Mouse (Mus musculus) cerebellum, postnatal 4 days (tissue): Measurements from ENCODE around the gene Parg.
"Not testable (repeated sequence)": the region's sequence is repeated elsewhere in the genome, so short reads cannot be mapped to it uniquely, and the experiment has no call there.

Source experiments
- DNase-seq, 2 experiments: peaks; one replicate each; pipeline ENCODE4 v3.0.0; 2022; ENCODE audit warnings: low spot score in 2 of 2, mixed read lengths in 1 of 2

Gene Parg

DNA sequence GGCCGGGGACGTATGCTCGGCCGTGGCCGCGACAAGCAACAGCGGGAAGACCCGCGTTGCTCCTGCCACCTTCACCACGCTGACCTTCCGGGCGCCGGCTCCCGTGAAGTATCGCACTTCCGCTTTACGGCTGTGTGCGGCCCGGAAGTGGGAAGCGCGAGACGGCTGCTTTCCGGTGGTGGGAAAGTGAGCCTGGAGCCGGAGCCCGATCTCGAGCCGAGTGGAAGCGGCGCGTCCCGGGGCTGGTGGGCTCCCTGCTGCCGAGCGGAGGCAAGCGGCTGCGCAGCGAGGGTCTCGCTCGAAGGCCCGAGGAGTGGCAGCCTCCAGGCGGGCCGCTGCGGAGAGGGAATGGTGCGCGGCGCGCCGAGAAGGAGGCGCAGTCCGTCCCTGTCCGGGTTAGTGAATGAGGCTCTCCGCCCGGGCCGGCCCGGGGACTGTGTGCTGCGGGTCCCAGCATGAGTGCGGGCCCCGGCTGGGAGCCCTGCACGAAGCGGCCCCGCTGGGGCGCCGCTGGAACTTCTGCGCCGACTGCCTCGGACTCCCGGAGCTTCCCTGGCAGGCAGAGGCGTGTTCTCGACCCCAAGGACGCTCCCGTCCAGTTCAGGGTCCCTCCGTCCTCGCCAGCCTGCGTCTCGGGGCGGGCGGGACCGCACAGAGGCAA lies at the start of gene Parg, which contains the start of gene Timm23:
Gene Parg, plus strand, starts transcription at position 159 of the 661 bp plus-strand sequence.
Gene Timm23, minus strand, starts transcription at position 108 of the 661 bp plus-strand sequence.
- DNase-seq, result peak; percentile 70 to 81

DNA sequence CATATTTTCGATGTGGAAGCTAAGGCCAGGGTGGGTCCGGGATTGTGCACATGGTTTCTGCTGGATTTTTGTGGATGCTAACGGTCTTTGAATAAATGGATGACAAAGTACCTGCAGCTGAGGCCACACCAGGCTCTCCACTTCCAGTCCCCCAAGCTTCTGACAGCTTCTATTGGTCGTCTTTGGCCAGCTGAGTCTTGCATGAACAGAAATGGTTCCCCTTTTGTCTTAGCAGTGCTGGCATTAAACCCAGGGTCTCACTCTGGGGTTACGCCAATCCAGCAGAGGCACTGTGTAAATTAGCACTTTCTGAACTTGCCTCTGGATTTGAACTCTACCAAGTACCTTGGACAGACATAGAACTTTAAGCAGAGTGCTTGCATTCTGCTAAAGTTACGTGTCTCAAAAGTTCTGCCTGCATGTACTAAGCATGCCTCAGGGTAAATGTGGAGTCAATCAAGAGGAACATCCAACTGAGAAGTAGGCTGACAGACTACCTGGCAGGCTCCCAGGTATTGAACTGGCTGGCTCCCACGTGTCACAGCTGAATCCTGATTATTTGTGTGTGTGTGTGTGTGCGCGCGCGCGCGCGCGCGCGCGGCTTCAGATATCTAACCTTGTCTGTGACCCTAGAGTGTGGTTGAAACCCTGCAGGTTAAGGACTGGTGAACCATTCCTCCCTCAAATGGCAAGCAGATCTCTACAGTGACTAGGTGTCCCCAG lies 49.3 kb upstream of the Parg start:
- DNase-seq, result no peak

- no peak for DNase-seq
Measured at GRCm38 (mm10) chr14:32153156-32153555, 48.6 kb upstream of the Parg start.

DNA sequence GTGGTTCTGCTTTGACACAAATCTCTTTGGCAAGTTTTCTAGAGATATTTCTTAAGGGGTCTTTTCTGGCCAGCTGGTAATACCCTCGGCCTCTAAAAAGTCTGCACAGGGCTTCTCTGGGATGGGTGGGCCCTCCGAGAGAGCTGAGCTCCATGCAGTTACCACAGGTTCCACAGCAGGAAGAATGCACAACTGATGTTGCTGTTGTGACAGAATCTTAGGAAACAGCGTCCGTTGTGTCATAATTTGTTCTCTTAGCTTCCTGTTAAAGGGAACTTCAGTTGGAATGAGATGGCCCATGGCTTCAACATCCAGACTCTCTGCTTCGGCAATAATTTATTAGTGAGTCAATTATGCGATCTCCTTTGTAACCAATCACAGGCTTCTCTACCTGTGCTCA lies 47.0 kb upstream of the Parg start:
- no peak for DNase-seq

- no peak for DNase-seq
Measured at GRCm38 (mm10) chr14:32159150-32159670, 42.5 kb upstream of the Parg start.

- DNase-seq, result peak; percentile 92 to 99
Measured at GRCm38 (mm10) chr14:32159690-32160246, 42.0 kb upstream of the Parg start, which contains the start of gene Ncoa4. Gene Ncoa4 (plus strand): TSS chr14:32159865.

GRCm38 (mm10) chr14:32160563-32160962 lies 41.2 kb upstream of the Parg start:
- DNase-seq, result no peak

DNA sequence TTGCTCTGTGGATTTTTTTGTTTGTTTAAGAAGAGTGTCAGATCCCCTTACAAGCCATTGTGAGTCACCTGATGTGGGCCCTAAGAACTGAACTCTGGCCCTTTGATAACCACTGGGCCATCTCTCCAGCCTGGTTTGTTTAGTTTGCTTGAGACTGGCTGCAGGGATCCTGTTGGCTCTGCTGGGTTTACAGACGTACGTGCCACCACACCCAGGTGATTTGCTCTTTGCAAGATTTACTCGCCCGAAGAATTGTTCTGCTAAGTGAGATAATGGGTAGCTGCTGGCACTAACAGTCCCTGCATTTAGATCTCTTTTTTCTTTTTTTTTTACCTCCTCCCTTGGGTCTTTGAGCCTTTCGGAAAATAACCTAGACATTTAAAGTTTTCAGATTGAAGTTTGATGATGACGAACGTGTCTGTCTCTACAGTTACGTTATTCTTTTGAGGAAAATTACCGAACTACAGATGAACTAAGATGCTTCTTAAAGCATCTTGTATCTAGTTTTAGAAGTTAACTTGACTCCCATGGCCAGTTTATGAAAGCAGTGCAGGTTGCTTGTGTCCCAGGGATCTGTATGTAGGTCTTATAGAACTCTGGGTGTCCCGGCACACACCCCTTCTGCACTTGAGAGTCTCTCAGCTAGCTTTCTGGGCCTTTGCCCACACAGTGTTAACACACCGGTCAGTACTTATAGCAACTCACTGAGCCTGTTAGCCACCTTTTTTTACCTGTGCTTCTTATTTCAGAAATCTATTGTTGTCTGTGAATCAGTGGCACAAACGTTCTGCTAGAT lies 40.5 kb upstream of the Parg start:
- no peak for DNase-seq

DNA sequence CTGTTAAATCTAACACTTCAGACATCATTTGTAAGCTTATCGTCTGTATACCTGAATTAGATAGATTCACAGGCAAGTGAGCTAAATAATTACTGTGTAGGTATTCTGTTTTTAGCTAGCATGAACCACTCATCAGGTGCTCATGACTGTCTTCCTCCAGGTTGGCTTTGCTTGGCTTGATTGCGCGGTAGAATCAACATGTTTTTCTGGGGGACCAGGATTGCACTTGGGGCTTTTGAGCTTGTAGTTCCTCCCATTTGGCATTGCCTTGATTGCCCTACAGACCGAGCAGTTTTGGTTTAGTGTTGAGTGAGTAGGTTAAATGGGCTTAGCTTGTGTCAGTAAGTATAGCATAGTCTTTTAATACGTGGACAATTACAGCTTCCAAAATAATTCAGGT lies 39.5 kb upstream of the Parg start:
- no peak for DNase-seq

DNA sequence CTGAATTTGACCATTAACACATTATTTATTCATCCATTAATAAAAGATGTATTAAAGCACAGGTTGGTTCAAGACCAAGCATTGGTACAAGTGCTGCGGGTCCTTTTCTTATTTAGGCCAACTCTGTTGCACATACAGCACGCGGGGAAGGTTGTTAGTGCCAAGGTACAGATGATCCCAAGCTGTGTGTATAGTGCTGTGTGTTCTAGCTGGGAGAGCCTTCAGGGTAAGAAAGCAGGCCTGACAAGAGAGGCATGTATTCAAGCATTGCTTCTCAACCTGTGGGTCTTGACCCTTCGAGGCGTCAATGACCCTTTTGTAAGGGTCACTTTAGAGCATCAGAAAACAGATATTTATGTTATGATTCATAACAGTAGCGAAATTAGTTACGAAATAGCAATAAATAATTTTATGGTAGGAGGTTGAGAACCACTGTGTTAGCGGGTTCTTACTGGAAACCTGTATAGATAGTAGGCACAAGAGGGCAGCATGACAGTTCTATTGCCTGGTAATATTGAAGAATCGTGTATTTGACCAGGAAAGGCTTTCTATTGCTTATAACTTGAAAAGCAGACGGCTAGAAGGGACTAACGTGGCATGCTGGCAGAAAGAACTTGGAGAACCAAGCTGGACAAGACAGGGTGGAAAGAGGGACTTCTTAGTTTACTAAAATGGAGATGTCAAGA lies 38.4 kb upstream of the Parg start:
- DNase-seq, result no peak

DNA sequence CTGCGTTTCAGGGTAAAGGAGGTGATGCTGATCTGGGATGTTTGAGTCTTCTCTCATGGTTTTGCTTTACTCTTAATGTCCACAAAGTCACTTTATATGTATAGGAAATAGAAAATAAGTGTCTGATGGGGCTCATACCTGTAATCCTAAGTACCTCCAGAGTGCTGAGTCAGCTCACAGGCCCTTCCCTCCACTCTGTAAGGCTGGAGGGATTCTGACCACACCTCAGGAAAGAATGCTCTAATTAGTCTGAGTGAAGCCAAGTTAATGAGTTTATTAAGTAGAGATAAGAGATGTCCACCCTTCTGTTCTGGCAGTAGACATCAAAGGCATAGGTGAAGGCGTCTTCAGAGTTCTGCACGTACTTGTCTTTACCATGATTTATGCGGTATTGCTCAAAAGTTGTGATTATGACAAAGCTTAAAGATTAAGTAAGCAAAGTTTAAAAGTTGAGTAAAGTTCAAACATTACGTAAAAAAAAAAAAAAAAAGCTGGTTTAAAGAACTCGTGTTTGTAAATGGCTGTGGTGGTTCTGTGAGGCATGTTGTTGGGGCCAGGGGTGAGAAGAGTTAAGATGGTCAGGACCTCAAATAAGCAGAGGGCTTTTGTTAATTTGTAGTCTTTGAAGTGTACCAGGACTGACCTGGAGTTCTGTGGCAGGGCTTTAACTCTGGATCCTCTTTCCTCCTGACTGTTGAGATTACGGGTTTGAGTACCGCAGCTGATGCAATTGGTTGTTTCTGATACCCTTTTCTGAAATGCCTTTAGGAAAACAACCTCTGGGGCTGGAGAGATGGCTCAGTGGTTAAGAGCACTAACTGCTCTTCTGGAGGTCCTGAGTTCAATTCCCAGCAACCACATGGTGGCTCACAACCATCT lies 37.3 kb upstream of the Parg start:
- no peak for DNase-seq

- peak; percentile 40 to 48 for DNase-seq
Measured at GRCm38 (mm10) chr14:32165278-32166061, 36.3 kb upstream of the Parg start.

- DNase-seq, result no peak
Measured at GRCm38 (mm10) chr14:32166062-32166441, 35.7 kb upstream of the Parg start.

- no peak for DNase-seq
Measured at GRCm38 (mm10) chr14:32166840-32167239, 34.9 kb upstream of the Parg start.

GRCm38 (mm10) chr14:32167326-32167725 lies 34.4 kb upstream of the Parg start:
- no peak for DNase-seq

DNA sequence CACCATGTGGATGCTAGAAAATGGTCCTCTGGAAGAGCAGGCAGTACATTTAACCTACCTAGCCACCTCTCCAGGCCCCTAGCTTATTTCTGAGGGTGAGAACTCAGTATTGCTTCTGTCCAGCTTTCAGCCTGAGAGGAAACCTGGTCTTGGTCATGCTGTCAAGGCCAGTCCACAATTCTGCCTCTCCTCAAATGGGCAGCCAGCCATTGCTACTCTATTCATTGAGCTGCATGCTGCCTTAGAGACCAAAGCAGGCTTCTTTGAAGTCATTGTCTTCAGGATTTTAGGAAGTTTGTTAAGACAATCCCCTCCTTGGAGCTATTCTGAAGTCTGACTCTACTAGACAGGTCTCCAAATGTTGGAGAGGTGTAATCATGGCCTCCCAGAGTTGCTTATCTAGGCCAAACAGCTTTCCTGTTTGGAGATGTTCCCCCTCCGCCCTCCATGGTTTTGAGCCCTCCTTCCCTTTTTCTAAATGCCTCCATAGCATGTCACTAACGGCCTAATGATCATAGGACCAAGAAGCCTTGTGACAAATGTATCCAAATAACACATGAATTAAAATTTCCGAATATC lies 33.0 kb upstream of the Parg start:
- no peak for DNase-seq

GRCm38 (mm10) chr14:32170137-32170536 lies 31.6 kb upstream of the Parg start:
- no peak for DNase-seq

DNA sequence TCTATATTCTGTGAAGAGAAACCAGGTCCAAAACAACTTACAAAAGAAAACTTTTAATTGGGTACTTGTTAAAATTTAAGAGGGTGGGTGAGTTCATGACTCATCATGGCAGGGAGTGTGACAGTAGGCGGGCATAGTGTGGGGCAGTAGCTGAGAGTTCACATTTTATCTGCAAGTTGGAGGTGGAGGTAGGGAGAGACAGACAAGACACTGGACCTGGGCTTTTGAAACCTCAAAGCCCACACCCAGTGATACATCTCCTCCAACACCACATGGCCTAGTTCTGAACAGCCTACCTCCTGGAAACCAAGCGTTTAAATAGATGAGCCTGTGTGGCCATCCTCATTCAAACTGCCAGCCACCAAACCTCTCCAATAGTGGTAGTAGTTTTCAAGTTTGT lies 26.4 kb upstream of the Parg start:
- no peak for DNase-seq

DNA sequence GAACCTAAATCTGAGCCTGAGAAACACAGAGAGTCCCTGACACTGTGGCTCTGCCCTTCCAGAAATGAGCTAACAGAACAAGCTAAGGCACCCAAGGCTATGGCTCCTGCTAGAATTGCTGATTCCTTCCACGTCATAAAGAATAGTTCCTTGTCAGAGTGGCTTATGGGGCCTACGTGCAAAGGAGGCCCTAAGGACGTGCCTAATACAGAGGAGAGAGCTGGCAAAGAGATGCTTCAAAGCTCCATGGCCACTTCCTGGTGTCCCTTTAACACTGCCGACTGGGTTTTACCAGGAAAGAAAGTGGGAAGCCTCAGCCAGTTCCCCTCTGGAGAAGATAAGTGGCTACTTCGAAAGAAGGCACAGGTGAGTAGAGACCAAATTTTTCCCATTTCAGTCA lies 25.2 kb upstream of the Parg start:
- not testable (repeated sequence) for DNase-seq
